Mouse (Mus musculus) bone marrow macrophage, adult 2 months (primary cell): Measurements from ENCODE around the gene Aff1. TPM values are rescaled to one million over a fixed set of nuclear protein-coding genes. Genes with fewer than 3 reads are reported as not detected.

ENCODE experiments used
- H3K27ac ChIP-seq: 2 replicates; pipeline ENCODE4 v1.5.1; 2012; ENCODE audit warnings: low read depth, low read length; ENCODE audit not compliant: insufficient read depth
- H3K4me1 ChIP-seq: 2 replicates; pipeline ENCODE4 v1.6.1; 2012; ENCODE audit warnings: low read length; ENCODE audit not compliant: control insufficient read depth, insufficient read depth
- H3K4me3 ChIP-seq: 2 replicates; pipeline ENCODE4 v1.5.1; 2012; ENCODE audit warnings: mild to moderate bottlenecking, low read length, moderate library complexity; ENCODE audit not compliant: insufficient read depth
- CTCF ChIP-seq: IDR thresholded peaks from 2 replicates; pipeline ENCODE4 v1.5.1; 2012; ENCODE audit warnings: low read depth, mild to moderate bottlenecking, low read length, moderate library complexity
- POLR2A ChIP-seq: IDR thresholded peaks from 2 replicates; pipeline ENCODE4 v1.6.1; 2012; ENCODE audit warnings: mild to moderate bottlenecking, low read depth, low read length, borderline replicate concordance
- polyA plus RNA-seq: library from polyadenylated mRNA; stranded (reverse); fragments of >200 nt; gene quantifications from 2 replicates; pipeline ENCODE4 v1.2.4, GENCODE M21; 2012; ENCODE audit not compliant: missing spikeins, insufficient read depth, insufficient read length

The Aff1 gene
- polyA plus RNA-seq, 1 experiment, result 45.3 TPM

DNA sequence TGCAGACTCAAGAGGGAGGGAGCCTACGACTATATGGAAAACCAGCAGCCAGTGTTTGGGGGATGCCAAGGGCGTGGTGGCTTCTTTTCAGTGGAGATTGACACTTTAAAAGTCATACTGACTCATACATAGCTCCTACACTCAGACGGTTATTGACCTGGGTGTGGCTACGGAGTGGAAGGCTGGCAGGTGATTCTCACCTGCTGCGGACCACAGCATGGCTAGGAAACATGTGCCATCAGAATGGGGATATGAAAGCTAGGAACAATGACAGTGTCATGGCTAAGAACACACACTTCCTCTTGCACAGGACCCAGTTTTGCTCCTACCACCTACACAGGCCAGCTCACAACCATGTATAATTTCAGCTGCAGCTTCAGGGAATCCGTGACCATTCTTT is 52.4 kb downstream of the Aff1 start:
- H3K4me3 ChIP-seq, result no peak overlapping the region
- H3K27ac ChIP-seq, result no peak overlapping the region
- H3K4me1 ChIP-seq, result peaks cover 48% of the 10 kb centered on the region
- TF ChIP-seq CTCF (no peak), POLR2A (no peak)

DNA sequence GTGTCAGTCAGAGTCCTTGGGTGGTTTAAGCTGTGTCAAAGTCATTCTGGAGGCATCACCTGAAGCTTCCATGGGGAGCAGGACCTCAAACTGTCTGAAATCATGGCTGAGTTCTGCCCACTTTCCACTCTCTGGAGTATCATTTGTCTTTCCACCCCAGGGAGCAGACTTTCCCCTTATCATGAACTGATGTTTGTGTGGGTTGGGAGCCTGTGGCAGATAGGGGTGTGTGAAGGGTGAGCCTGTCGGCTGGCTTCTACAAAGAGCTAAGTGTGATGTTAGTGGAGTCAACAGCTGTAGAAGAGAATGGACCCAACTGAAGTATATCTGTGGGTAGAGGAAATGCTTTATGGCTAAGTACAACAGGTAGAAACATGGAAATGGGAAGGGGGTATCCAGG is 53.5 kb downstream of the Aff1 start:
- Histone ChIP-seq H3K4me1 (peaks cover 49% of the 10 kb centered on the region), H3K27ac (no peak overlapping the region), H3K4me3 (no peak overlapping the region)
- TF ChIP-seq POLR2A (no peak), CTCF (no peak; the same call in 1 of the 2 replicates)

DNA sequence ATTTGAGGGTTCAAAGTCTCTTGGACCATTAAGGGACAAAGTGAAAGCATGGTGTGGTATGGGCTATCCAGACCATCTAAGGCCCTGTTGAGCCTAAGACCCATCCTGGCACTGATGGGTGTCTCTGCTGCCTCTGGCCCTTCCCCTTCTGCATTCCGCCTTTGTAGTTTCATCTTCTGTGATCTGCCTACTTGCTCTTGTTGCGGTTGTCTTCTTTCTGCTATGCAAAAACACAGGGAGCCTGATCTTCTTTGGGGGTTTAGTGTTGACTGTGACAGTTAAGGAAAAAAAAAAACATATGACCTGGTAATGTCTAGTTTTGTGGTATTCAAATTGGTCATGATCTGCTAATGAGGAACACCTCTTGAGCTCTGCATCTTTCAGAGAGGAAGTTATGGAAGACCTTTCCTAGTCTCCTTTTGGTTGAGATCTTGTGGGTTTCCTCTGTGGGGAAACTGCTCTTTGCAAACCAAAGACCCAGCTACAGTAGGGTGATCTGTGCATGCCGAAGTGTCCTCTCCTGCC is 54.4 kb downstream of the Aff1 start:
- no peak for TF ChIP-seq POLR2A
- no peak for TF ChIP-seq CTCF
- no peak overlapping the region; the same call in 1 of the 2 replicates for H3K4me3 ChIP-seq
- peak overlapping the region; percentile 80 for H3K27ac ChIP-seq
- peaks cover 48% of the 10 kb centered on the region for H3K4me1 ChIP-seq

- no peak for TF ChIP-seq CTCF
- no peak for TF ChIP-seq POLR2A
- Histone ChIP-seq H3K27ac (peak overlapping the region; percentile 80), H3K4me1 (peaks cover 48% of the 10 kb centered on the region), H3K4me3 (no peak overlapping the region; the same call in 1 of the 2 replicates)
Observed at GRCm38 (mm10) chr5:103747098-103747497, 54.9 kb downstream of the Aff1 start.

DNA sequence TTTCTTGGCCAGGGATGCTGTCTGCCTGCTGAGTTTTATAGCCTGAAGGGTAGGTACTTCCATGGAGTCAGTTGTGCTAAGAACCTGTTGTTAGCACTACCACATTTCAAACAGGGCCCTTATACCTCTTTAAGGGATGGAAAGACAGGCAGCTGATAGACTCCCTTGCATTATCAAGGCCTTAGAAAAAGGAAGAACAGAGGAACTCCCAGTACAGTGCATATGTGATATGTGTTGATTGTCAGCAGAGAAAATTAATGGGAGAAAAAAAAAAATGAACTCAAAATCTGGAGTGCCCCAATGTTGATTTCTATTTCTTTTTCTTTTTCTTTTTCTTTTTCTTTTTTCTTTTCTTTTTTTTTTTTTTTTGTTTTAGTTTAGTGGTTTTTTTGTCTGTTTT is 56.2 kb downstream of the Aff1 start:
- H3K27ac ChIP-seq, result no peak overlapping the region
- TF ChIP-seq POLR2A, result no peak
- TF ChIP-seq CTCF, result no peak
- peaks cover 48% of the 10 kb centered on the region for H3K4me1 ChIP-seq
- H3K4me3 ChIP-seq, result no peak overlapping the region

GRCm38 (mm10) chr5:103749465-103750285 is 57.5 kb downstream of the Aff1 start:
- peak overlapping the region; percentile 10; the same call in 1 of the 2 replicates for H3K27ac ChIP-seq
- no peak for TF ChIP-seq CTCF
- TF ChIP-seq POLR2A, result no peak
- H3K4me1 ChIP-seq, result peaks cover 42% of the 10 kb centered on the region

DNA sequence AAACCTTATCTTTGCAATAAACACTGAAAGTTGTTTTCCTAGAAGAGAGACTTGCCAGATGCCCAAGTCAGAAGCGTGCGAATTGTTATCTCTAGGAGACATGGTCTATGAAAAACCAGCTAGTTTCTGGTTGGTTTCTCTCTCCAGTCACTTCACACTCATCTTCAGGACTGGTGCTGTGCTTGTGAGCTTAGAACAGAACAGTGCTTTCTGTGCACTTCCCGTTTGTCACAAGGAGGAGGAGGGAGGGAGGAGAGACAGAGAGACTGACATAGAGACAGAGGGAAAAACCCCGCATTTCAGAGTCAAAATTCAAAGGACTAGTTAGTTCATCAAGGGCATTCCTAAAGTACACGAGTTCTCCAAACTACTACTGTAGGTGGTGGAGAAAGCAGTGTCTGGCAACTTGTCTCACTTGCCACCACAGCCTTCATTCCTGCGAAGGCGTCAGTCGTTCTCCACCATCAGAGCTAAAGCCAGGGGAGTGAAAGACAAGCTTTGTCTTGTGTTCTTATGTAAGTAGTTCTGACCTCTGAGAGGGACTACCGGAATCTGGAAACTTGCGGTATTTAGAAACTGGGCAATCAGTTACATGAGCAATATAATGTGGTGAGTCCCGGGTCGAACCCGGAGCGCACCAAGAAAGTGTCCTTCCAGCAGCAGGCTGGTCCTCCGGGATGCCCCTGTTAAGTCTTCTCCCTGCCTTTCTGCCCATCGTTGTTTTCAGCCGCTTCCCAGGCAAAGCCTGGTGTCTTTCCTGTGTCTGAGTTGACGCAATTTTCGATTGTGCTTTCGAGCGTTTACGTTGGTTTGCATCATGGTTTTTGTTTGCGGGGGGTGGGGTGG is 60.7 kb downstream of the Aff1 start:
- H3K4me1 ChIP-seq, result peaks cover 43% of the 10 kb centered on the region
- TF ChIP-seq CTCF, result 0 out of 2 replicates have a peak, but pooled peaks have one; percentile 5
- no peak for TF ChIP-seq POLR2A
- peak overlapping the region; percentile 96 for H3K4me3 ChIP-seq
- H3K27ac ChIP-seq, result peak overlapping the region; percentile 99

More at GRCm38 (mm10) chr5:103749465-103750285, 57.5 kb downstream of the Aff1 start:
- no peak overlapping the region for H3K4me3 ChIP-seq

DNA sequence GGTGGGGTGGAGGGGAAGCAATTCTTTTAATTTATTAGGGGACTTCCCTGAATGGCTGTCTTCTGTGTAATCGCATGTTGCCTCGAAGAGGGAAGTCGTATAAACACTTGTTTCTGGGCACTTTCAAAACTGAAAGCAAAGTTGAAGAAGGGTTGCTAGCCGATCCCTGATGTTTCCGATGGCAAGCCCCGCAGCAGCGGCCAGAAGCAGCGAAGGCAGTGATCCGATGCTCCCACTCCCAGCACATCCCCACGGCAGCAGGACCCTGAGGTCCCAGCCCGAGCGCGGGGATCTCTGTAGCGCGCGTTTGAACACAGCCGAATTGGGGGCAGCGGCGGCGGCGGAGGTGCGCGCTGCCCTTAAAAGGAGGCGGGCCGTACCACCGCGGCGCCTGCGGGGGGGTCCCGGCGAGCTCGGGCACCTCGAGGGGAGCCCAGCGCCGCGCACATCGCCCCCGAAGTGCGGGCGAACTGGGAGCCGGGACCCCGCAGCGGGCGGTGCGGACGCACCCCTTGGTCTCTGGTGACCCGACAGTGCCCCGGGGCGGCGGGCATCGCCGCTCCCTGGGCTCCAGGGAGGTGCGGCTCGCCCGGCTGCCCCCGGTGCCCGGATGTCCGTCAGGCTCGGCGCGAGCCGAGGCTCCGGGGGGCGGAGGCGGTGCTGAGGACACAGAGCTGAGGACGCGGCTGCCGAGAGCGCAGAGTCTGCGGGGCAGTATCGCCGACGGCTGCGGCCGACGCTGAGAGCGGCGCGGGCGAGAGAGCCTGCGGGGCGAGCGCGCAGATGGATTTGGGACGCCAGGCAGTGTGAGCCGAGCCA is 61.5 kb downstream of the Aff1 start:
- Histone ChIP-seq H3K27ac (peak overlapping the region; percentile 99), H3K4me1 (peaks cover 48% of the 10 kb centered on the region), H3K4me3 (peak overlapping the region; percentile 96)
- TF ChIP-seq CTCF (no peak), POLR2A (no peak)

- TF ChIP-seq POLR2A (no peak), CTCF (no peak; the same call in 1 of the 2 replicates)
- H3K27ac ChIP-seq, result peak overlapping the region; percentile 99
- peaks cover 49% of the 10 kb centered on the region for H3K4me1 ChIP-seq
- peak overlapping the region; percentile 96 for H3K4me3 ChIP-seq
Observed at GRCm38 (mm10) chr5:103754330-103755134, 62.4 kb downstream of the Aff1 start.
